Mouse (Mus musculus) stomach, embryonic 16.5 days (tissue): ENCODE measurements around the gene Bcam. TPM values are rescaled to one million over a fixed set of nuclear protein-coding genes. Genes with fewer than 3 reads are reported as not detected.
A peak's percentile ranks its signal among the peaks of the same experiment; 100 is the strongest.

Source experiments
- ATAC-seq: fragments of 200-750 bp; cut with Nextera tagmentation; 2 replicates; pipeline ENCODE4 v1.8.0; 2017; ENCODE audit warnings: moderate number of reproducible peaks, moderate TSS enrichment; ENCODE audit not compliant: insufficient read depth, low FRiP score
- H3K27ac ChIP-seq: fragments of 300-500 bp; sonication (generic); 2 replicates; pipeline ENCODE4 v1.5.1; 2014; ENCODE audit warnings: low read length
- H3K27me3 ChIP-seq: fragments of 300-500 bp; sonication (generic); 2 replicates; pipeline ENCODE4 v1.6.1; 2014; ENCODE audit warnings: low read length, control low read depth, mixed read lengths; ENCODE audit not compliant: control insufficient read depth, insufficient read depth
- H3K36me3 ChIP-seq: fragments of 300-500 bp; sonication (generic); 2 replicates; pipeline ENCODE4 v1.6.1; 2014; ENCODE audit warnings: low read length; ENCODE audit not compliant: control insufficient read depth, insufficient read depth
- H3K4me1 ChIP-seq: fragments of 300-500 bp; sonication (generic); 2 replicates; pipeline ENCODE4 v1.6.1; 2014; ENCODE audit warnings: low read length, control low read depth, mixed read lengths; ENCODE audit not compliant: control insufficient read depth, insufficient read depth
- H3K4me2 ChIP-seq: fragments of 300-500 bp; sonication (generic); 2 replicates; pipeline ENCODE4 v1.6.1; 2014; ENCODE audit warnings: low read depth, low read length, mixed read lengths
- H3K4me3 ChIP-seq: fragments of 300-500 bp; sonication (generic); replicated peaks from 2 replicates; pipeline ENCODE4 v1.5.1; 2014; ENCODE audit warnings: mild to moderate bottlenecking, low read length
- H3K9ac ChIP-seq: fragments of 300-500 bp; sonication (generic); 2 replicates; pipeline ENCODE4 v1.6.1; 2014; ENCODE audit warnings: low read length
- H3K9me3 ChIP-seq: fragments of 300-500 bp; sonication (generic); replicated peaks from 2 replicates; pipeline ENCODE4 v1.6.1; 2016; ENCODE audit warnings: low read length, control low read depth; ENCODE audit not compliant: control insufficient read depth
- WGBS: fragments of 180-500 bp; shearing (Covaris S2); extraction: QIAGEN DNeasy Blood & Tissue Kit; methylation state at CpG from one replicate; pipeline ENCODE4 v1.1.7; 2014; 5-methylcytosine and 5-hydroxymethylcytosine counted together
- polyA plus RNA-seq: library from polyadenylated mRNA; unstranded; fragments of >200 nt; fragmentation: Nextera tagmentation; extraction: Ambion mirVana; gene quantifications from 2 replicates; pipeline ENCODE4 v1.2.1, GENCODE M21; 2015

Bcam gene
- polyA plus RNA-seq, 1 experiment from 2014 or later: 118 TPM

DNA sequence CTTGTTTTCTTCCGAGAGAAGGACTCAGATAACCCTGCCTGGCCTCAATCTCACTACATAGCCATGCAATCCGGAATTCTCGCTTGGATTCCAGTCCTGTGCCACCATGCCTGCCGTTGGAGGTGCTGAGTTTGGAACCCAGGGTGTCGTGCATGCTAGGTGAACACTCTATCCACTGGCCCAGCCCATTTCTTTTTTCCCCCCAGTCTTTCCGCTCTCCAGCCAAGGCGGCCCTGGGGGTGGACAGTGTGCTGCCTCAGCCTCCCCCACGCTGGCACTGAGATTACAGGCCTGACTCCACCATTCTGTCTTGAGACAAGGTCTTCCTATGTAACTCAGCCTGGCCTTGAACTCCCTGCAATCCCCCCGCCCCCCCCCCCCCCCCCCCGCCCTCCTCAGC lies 24.8 kb downstream of the Bcam start:
- Histone ChIP-seq H3K4me2 (peak overlapping the region; percentile 83; the same call in 1 of the 2 replicates), H3K4me1 (peaks cover 63% of the 10 kb centered on the region), H3K4me3 (no peak overlapping the region), H3K27ac (peak overlapping the region; percentile 11; the same call in 1 of the 2 replicates), H3K9me3 (no peaks in the 10 kb centered on the region), H3K36me3 (no peaks in the 10 kb centered on the region), H3K9ac (no peak overlapping the region), H3K27me3 (no peaks in the 10 kb centered on the region)
- 66% methylated on average over 9 of the region's 10 CpGs for WGBS
- ATAC-seq: no peak

DNA sequence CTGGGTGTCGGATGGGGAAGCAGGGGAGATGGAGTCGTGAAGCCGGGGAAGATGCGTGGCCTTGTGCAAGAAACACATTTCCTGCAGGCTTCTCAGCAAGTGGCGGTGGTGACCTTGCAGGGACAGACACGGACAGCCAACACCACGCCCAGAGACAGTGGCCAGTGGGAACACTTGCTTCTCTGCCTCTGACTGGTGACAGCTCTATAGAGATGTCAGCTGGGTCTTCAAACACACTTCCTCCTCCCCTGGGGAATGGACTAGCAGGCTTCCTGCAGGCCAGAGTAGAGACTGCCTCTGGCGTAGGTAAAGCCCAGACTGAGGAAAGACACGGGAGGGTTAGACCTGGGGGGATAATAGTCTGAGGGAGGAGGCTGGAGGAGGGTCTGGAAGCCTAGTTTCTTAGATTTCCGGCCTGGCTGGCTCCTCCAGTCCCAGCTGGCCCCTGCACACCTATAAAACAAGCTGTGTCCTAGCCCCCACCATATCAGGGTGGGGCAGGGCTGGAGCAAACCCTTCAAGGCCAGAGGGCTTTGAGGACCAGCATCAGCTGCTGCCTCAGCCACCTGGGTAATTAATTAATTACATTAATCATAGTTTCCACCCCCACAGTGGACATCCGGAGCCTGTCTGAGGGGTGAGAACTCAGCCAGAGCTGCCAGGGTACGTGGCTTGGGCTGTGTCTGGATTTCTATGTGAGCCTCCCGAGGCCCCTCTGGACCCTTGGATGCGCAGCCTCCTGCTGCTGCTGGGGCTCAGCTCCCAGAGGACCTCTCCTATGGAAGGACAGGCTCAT lies 26.0 kb downstream of the Bcam start:
- 48% methylated on average over 14 of the region's 14 CpGs for WGBS
- H3K4me1 ChIP-seq: peaks cover 60% of the 10 kb centered on the region

DNA sequence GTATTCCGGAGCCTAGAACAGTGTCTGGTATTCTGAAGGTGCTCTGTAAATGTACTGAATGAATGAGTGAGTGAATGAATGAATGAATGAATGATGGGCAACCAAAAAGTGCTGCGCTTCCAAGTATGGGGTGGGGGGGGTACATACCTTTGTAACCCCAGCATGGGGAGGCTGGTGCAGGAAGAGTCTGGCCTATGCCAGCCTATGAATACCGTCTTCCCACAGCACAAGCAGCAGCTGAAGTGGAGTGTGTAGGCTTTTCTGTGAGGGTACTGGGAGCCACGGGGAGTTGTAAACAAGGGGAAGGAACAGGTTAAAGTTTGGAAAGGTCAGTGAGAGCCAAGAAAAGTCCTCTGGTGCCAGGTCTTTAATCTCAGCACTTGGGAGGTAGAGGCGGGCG lies 27.0 kb downstream of the Bcam start:
- H3K4me2 ChIP-seq: no peak overlapping the region
- no peak overlapping the region for H3K27ac ChIP-seq
- no peak for ATAC-seq
- no peaks in the 10 kb centered on the region for H3K9me3 ChIP-seq
- H3K9ac ChIP-seq: no peak overlapping the region
- WGBS: 79% methylated on average over 6 of the region's 6 CpGs
- H3K4me1 ChIP-seq: peaks cover 60% of the 10 kb centered on the region
- no peak overlapping the region for H3K4me3 ChIP-seq
- peaks cover 3% of the 10 kb centered on the region; the same call in 1 of the 2 replicates for H3K36me3 ChIP-seq
- H3K27me3 ChIP-seq: no peaks in the 10 kb centered on the region

More for the DNA sequence above, 26.0 kb downstream of the Bcam start:
- Histone ChIP-seq H3K4me2 (peak overlapping the region; percentile 23; the same call in 1 of the 2 replicates), H3K27me3 (no peaks in the 10 kb centered on the region), H3K27ac (peak overlapping the region; percentile 67), H3K4me3 (no peak overlapping the region), H3K9me3 (no peaks in the 10 kb centered on the region), H3K36me3 (peaks cover 3% of the 10 kb centered on the region; the same call in 1 of the 2 replicates), H3K9ac (peak overlapping the region; percentile 51)
- no peak for ATAC-seq

DNA sequence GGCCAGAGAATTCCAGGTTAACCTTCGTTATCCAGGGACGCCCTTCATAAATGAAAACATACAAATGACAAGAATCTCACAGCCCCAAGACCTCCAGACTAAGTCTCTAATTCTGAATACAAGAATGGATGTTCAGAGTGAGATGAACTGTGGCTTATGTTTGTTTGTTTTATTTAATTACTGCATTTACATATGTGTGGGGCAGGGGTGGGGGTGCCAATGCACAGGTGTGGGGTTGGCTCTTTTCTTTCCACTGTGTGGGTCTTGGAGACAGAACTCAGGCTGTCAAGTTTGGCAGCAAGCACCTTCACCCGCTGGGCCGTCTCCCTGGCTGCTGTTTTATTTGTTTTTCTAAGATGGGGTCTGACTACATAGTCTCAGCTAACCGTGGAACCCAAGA lies 28.3 kb downstream of the Bcam start:
- no peak overlapping the region for H3K4me2 ChIP-seq
- peaks cover 48% of the 10 kb centered on the region for H3K4me1 ChIP-seq
- 44% methylated on average over 5 of the region's 5 CpGs for WGBS
- no peak for ATAC-seq
- H3K36me3 ChIP-seq: peaks cover 3% of the 10 kb centered on the region
- peak overlapping the region; percentile 73; the same call in 1 of the 2 replicates for H3K27ac ChIP-seq
- no peaks in the 10 kb centered on the region for H3K27me3 ChIP-seq
- H3K9ac ChIP-seq: no peak overlapping the region
- no peaks in the 10 kb centered on the region for H3K9me3 ChIP-seq
- H3K4me3 ChIP-seq: no peak overlapping the region

DNA sequence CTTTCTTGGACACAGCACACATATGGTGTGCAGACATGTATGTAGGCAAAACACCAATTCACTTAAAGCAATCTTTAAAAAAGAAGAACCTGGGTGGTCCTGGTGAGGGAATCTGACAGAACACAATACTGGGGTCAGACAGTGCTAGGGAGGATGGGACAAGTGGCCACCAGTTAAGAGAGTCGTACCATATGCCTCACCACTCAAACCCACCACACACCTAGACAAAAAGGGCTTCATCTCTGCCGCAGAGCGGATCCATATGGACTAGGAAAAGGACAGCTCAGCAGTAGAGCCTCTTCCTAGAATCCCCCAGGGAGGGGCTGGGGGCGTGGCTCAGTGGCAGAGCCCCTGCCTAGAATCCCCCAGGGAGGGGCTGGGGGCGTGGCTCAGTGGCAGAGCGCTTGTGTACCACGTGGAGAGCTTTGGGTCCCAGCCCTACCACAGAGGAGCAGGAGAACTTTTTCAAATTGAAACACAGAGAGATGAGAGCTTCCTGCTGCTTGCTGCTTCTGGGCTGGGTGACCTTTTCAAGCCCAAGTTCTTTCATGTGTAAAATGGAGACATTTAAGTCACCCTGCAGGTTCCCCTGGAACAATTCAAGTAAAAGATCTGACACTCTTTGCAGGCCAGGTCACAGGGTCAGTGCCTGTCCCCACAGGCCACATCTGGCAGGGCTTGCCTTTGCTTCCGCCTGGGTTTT lies 29.3 kb downstream of the Bcam start:
- Histone ChIP-seq H3K9me3 (no peaks in the 10 kb centered on the region), H3K36me3 (peaks cover 3% of the 10 kb centered on the region), H3K27me3 (no peaks in the 10 kb centered on the region), H3K4me3 (no peak overlapping the region), H3K9ac (no peak overlapping the region), H3K27ac (peak overlapping the region; percentile 73), H3K4me2 (no peak overlapping the region), H3K4me1 (peaks cover 38% of the 10 kb centered on the region)
- 16% methylated on average over 8 of the region's 8 CpGs for WGBS
- ATAC-seq: peak; percentile 51

DNA sequence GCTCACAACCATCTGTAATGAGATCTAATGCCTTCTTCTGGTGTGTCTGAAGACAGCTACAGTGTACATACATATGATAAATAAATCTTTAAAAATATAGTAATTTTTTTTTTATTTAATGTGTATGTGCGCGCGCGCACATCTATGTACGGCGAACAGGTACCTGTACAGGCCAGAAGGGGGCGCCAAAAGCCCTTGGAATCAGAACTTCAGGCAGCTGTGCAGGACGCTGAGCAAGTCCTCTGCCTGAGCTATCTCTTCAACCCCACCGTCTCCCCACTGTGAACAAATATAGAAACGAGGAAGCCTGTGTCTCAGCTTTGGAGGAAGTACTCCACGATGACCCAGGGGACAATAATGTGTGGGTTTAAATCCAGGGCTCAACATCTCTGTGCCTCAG lies 30.5 kb downstream of the Bcam start:
- peaks cover 31% of the 10 kb centered on the region for H3K4me1 ChIP-seq
- no peaks in the 10 kb centered on the region for H3K27me3 ChIP-seq
- no peak overlapping the region for H3K4me2 ChIP-seq
- no peak overlapping the region for H3K4me3 ChIP-seq
- peaks cover 3% of the 10 kb centered on the region for H3K36me3 ChIP-seq
- no peak overlapping the region for H3K9ac ChIP-seq
- ATAC-seq: no peak
- WGBS: 89% methylated on average over 11 of the region's 11 CpGs
- H3K9me3 ChIP-seq: no peaks in the 10 kb centered on the region
- no peak overlapping the region for H3K27ac ChIP-seq

DNA sequence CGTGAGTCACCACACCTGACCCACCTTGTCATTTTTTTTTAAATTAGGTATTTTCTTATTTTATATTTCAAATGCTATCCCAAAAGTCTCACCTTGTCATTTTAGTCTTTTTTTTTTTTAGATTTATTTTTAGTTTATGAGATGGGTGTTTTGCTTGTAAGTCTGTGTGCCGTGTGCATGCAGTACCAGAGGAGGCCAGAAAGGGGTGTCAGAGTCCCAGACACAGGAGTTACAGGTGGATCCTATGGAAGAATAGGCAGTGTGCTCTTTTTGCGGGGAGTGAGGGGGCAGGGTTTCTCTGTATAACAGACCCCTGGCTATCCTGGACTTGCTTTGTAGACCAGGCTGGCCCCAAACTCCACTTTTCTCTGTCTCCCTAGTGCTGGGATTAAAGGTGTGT lies 32.0 kb downstream of the Bcam start:
- H3K27ac ChIP-seq: no peak overlapping the region
- H3K4me1 ChIP-seq: peaks cover 22% of the 10 kb centered on the region
- H3K36me3 ChIP-seq: peaks cover 11% of the 10 kb centered on the region
- 88% methylated on average over 3 of the region's 3 CpGs for WGBS
- no peaks in the 10 kb centered on the region for H3K9me3 ChIP-seq
- no peak for ATAC-seq
- no peak overlapping the region for H3K4me2 ChIP-seq
- H3K27me3 ChIP-seq: no peaks in the 10 kb centered on the region
- H3K9ac ChIP-seq: no peak overlapping the region
- no peak overlapping the region for H3K4me3 ChIP-seq

DNA sequence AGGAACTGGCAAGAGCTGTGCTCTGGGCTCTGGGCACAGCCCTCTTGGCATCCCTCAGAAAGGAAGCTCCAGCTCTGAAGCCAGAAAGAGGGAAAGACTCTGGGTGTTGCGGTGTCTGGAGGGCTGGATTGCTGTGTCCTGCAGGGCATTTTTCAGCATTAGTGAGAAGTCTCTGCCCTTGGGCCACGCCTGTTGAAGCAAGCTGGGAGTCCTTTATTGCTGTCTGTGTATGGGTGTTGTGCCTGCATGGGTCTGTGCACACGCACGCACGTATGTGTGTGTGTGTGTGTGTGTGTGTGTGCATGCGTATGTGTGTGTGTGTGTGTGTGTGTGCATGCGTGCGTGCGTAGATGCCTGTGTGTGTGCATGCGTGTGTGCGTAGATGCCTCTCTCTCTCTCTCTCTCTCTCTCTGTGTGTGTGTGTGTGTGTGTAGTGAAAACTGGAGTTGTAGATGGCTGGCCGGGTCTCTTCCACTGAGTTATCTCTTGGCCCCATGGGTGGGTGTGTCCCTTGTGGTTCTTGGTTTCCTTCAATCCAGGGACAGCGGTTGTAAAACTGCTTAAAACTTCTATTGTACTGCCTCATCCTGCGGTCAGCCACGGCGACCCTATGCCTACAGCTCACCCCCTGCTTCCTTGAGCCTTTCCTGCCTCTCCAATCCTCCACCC lies 34.3 kb downstream of the Bcam start:
- Histone ChIP-seq H3K36me3 (peaks cover 21% of the 10 kb centered on the region), H3K9ac (no peak overlapping the region), H3K9me3 (no peaks in the 10 kb centered on the region), H3K4me1 (peaks cover 8% of the 10 kb centered on the region; the same call in 1 of the 2 replicates), H3K4me2 (no peak overlapping the region), H3K27ac (no peak overlapping the region), H3K27me3 (no peaks in the 10 kb centered on the region), H3K4me3 (no peak overlapping the region)
- WGBS: 86% methylated on average over 16 of the region's 16 CpGs
- no peak for ATAC-seq
